Mouse (Mus musculus): ENCODE results near the gene Ciao2a. TPM values are rescaled to one million over a fixed set of nuclear protein-coding genes. Genes with fewer than 3 reads are reported as not detected.

Ciao2a gene
- total RNA-seq, 2 experiments from 2014 or later, result 39.9 to 43.3 TPM

Other genes starting within 250 kb of the Ciao2a start
- gene Pclaf, start 236.4 kb upstream of the Ciao2a start, total RNA-seq (2021), result under 1 TPM; 0.44 to 0.79 TPM
- 10 to 100 TPM; 10.9 to 14.8 TPM for gene Trip4, start 217.8 kb upstream of the Ciao2a start, total RNA-seq (2021)
- gene Csnk1g1, start 217.7 kb upstream of the Ciao2a start, total RNA-seq (2021), result 1 to 10 TPM; 5.9 to 7.0 TPM
- 10 to 100 TPM; 43.8 to 49.4 TPM for gene Ppib, start 66.4 kb upstream of the Ciao2a start, total RNA-seq (2021)
- under 1 TPM; 0.13 to 0.15 TPM for gene Snx22, start 56.9 kb upstream of the Ciao2a start, total RNA-seq (2021)
- gene Snx1, start within 50 bp of the Ciao2a start, total RNA-seq (2021), result 10 to 100 TPM; 12.6 to 12.7 TPM
- gene Dapk2, start 31.6 kb downstream of the Ciao2a start, total RNA-seq (2021), result 10 to 100 TPM; 21.6 to 24.0 TPM
- gene Herc1, start 223.8 kb downstream of the Ciao2a start, total RNA-seq (2021), result 10 to 100 TPM; 27.7 to 32.1 TPM

Data from gastrocnemius, postnatal 36 days (tissue).